Mouse (Mus musculus) MEL (cell line): ENCODE measurements around the gene Lrrtm3.

Experiments
- CTCF ChIP-seq, 3 experiments: IDR thresholded peaks in 2 of 3; conservative IDR thresholded peaks in 1 of 3; 2 replicates each; pipeline ENCODE4 v1.5.1; 2011 to 2012; ENCODE audit warnings: low read length in 3 of 3, low read depth in 2 of 3, mild to moderate bottlenecking in 2 of 3, improper control_type of control experiment in 1 of 3, inconsistent platforms in 1 of 3, mixed read lengths in 1 of 3, moderate library complexity in 1 of 3; ENCODE audit not compliant: control insufficient read depth in 1 of 3, insufficient read depth in 1 of 3, poor library complexity in 1 of 3, severe bottlenecking in 1 of 3
- MEF2A ChIP-seq: IDR thresholded peaks from 2 replicates; pipeline ENCODE4 v1.6.1; 2014; ENCODE audit warnings: low read depth, mild to moderate bottlenecking, inconsistent platforms, low read length, improper control_type of control experiment; ENCODE audit not compliant: poor library complexity, insufficient replicate concordance, severe bottlenecking; ENCODE audit errors: extremely low read depth
- NRF1 ChIP-seq: IDR thresholded peaks from 2 replicates; pipeline ENCODE4 v1.6.1; 2014; ENCODE audit warnings: low read depth, mild to moderate bottlenecking, inconsistent platforms, low read length, improper control_type of control experiment, moderate library complexity; ENCODE audit not compliant: poor library complexity, insufficient read depth, severe bottlenecking
- POLR2A ChIP-seq, 2 experiments: IDR thresholded peaks; 2 replicates each; pipeline ENCODE4 v1.6.1; 2011 to 2012; ENCODE audit warnings: low read length in 2 of 2, mild to moderate bottlenecking in 2 of 2, control low read depth in 1 of 2, improper control_type of control experiment in 1 of 2, low read depth in 1 of 2, moderate library complexity in 1 of 2; ENCODE audit not compliant: control insufficient read depth in 1 of 2, insufficient read depth in 1 of 2, poor library complexity in 1 of 2
- POLR2AphosphoS2 ChIP-seq: IDR thresholded peaks from 2 replicates; pipeline ENCODE4 v1.6.1; 2011; ENCODE audit warnings: low read length, improper control_type of control experiment
- SIN3A ChIP-seq: IDR thresholded peaks from 2 replicates; pipeline ENCODE4 v1.6.1; 2012; ENCODE audit warnings: low read length, improper control_type of control experiment, inconsistent platforms
- USF2 ChIP-seq, 2 experiments: IDR thresholded peaks; 2 replicates each; pipeline ENCODE4 v1.6.1; 2011 to 2012; ENCODE audit warnings: improper control_type of control experiment in 2 of 2, low read length in 2 of 2, borderline replicate concordance in 1 of 2, inconsistent platforms in 1 of 2, low read depth in 1 of 2, mild to moderate bottlenecking in 1 of 2; ENCODE audit not compliant: insufficient read depth in 1 of 2

- TF ChIP-seq USF2 (IDR thresholded peaks at IDR 0.05; ENCODE audit: borderline replicate concordance in 1 of 2, insufficient read depth in 1 of 2, low read depth in 1 of 2, low read length in 2 of 2) (no peak), CTCF (IDR thresholded peaks at IDR 0.05 in 2 of 3, conservative IDR thresholded peaks at IDR 0.05 in 1 of 3; ENCODE audit: control insufficient read depth in 1 of 3, insufficient read depth in 1 of 3, low read depth in 2 of 3, low read length in 3 of 3, poor library complexity in 1 of 3, severe bottlenecking in 1 of 3) (no peak), SIN3A (no peak), POLR2AphosphoS2 (no peak), POLR2A (IDR thresholded peaks at IDR 0.05; ENCODE audit: control insufficient read depth in 1 of 2, insufficient read depth in 1 of 2, low read depth in 1 of 2, low read length in 2 of 2, poor library complexity in 1 of 2) (no peak), NRF1 (no peak), MEF2A (no peak)
These were observed 48.2 kb downstream of the Lrrtm3 start for GRCm38 (mm10) chr10:64041892-64042291.
